Comparison of ENCODE assay signal across 9 mouse cellular contexts in the genomic region with DNA sequence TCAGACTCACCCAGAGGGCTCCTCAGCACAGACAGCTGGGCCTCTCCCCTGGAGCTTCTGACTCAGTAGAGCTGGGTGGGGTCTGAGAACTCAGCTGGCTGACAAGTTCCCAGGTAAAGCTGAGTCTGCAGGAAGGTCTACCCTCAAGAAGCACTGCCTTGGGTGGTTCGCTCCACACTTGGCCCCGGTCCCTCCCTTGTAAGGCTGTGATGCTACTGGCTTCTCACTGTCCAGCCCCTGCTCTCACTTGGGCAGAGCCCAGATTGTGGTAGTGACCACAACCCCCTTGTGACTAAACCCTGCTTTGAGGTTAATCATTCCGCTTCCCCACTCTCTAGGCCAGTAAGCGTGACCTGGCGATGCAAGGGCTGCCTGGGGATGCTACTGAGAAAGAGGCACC. TPM values are rescaled to one million over a fixed set of nuclear protein-coding genes. Genes with fewer than 3 reads are reported as not detected.
DNase-seq lines count a peak whose midpoint lies in the region; ATAC-seq and TF ChIP-seq lines count a peak whose summit lies in the region.
"Had no signal": no experiment of that assay in that cellular context is flagged by ENCODE, and none has a peak within 500 bp of the region (broad histone marks: within the 10 kb centered on the region; RNA-seq: fewer than 3 reads in every experiment).

No protein-coding gene starts in this region.

- intact Hi-C loops in left cerebral cortex, postnatal 10 days (cut with DNase I), result no loop called here

- H3K4me2 ChIP-seq in hindbrain, embryonic 13.5 days, result no peak overlapping the region
- no peak overlapping the region for H3K4me2 ChIP-seq in hindbrain, embryonic 14.5 days (replicated peaks)
- H3K4me2 ChIP-seq in embryonic facial prominence, embryonic 12.5 days (replicated peaks), result no peak overlapping the region

- peaks cover 7% of the 10 kb centered on the region for H3K79me3 ChIP-seq in C2C12 (ENCODE audit: low read depth)

- H3K27me3 ChIP-seq in hindbrain, embryonic 13.5 days, result no peaks in the 10 kb centered on the region
- H3K27me3 ChIP-seq in hindbrain, embryonic 14.5 days (ENCODE audit: control insufficient read depth, insufficient read depth, low read length), result no peaks in the 10 kb centered on the region
- no peaks in the 10 kb centered on the region for H3K27me3 ChIP-seq in C2C12 (ENCODE audit: control insufficient read depth, insufficient read depth, insufficient read length)
- no peaks in the 10 kb centered on the region for H3K27me3 ChIP-seq in embryonic facial prominence, embryonic 12.5 days

- no peak overlapping the region for H3ac ChIP-seq in C2C12 (ENCODE audit: control insufficient read depth, insufficient read length, low read depth)

- no peak overlapping the region for H3K4me3 ChIP-seq in hindbrain, embryonic 13.5 days
- H3K4me3 ChIP-seq in hindbrain, embryonic 14.5 days (replicated peaks; ENCODE audit: low read length), result no peak overlapping the region
- no peak overlapping the region for H3K4me3 ChIP-seq in C2C12 (ENCODE audit: insufficient read depth, poor library complexity, severe bottlenecking)
- H3K4me3 ChIP-seq in embryonic facial prominence, embryonic 12.5 days, result no peak overlapping the region
- no peak overlapping the region for H3K4me3 ChIP-seq in macrophage (ENCODE audit: inconsistent target)

- no peak overlapping the region for H3K9ac ChIP-seq in hindbrain, embryonic 13.5 days
- H3K9ac ChIP-seq in hindbrain, embryonic 14.5 days, result no peak overlapping the region
- no peak overlapping the region for H3K9ac ChIP-seq in embryonic facial prominence, embryonic 12.5 days

- peaks cover 73% of the 10 kb centered on the region for H3K4me1 ChIP-seq in hindbrain, embryonic 13.5 days (replicated peaks)
- peaks cover 36% of the 10 kb centered on the region for H3K4me1 ChIP-seq in hindbrain, embryonic 14.5 days (replicated peaks; ENCODE audit: control insufficient read depth, insufficient read depth, low read length)
- H3K4me1 ChIP-seq in embryonic facial prominence, embryonic 12.5 days, result peaks cover 44% of the 10 kb centered on the region

- 71% methylated on average over 5 of the region's 5 CpGs for WGBS in hindbrain, embryonic 13.5 days
- 71% methylated on average over 5 of the region's 5 CpGs for WGBS in hindbrain, embryonic 14.5 days
- WGBS in embryonic facial prominence, embryonic 12.5 days, result 63% methylated on average over 5 of the region's 5 CpGs
- 41% methylated on average over 5 of the region's 5 CpGs for WGBS in macrophage (ENCODE audit: missing documents)

- H3K79me2 ChIP-seq in C2C12 (ENCODE audit: control insufficient read depth, insufficient read depth), result peaks cover 30% of the 10 kb centered on the region
- peaks cover 5% of the 10 kb centered on the region; the same call in 1 of the 2 replicates for H3K79me2 ChIP-seq in macrophage (ENCODE audit: inconsistent target)

- peaks cover 17% of the 10 kb centered on the region for H3K36me3 ChIP-seq in hindbrain, embryonic 13.5 days
- H3K36me3 ChIP-seq in hindbrain, embryonic 14.5 days (replicated peaks; ENCODE audit: control insufficient read depth, insufficient read depth), result peaks cover 10% of the 10 kb centered on the region; the same call in 1 of the 2 replicates
- no peaks in the 10 kb centered on the region for H3K36me3 ChIP-seq in C2C12 (ENCODE audit: control insufficient read depth, insufficient read depth)
- peaks cover 18% of the 10 kb centered on the region; the same call in 1 of the 2 replicates for H3K36me3 ChIP-seq in embryonic facial prominence, embryonic 12.5 days
- no peaks in the 10 kb centered on the region for H3K36me3 ChIP-seq in macrophage (ENCODE audit: inconsistent target)

- DNase-seq in hindbrain, embryonic 14.5 days (ENCODE audit: low spot score), result no peak
- no peak for DNase-seq in neural tube, embryonic 10.5 days (ENCODE audit: extremely low spot score, low spot score)
- DNase-seq in left cerebral cortex, postnatal 10 days (ENCODE audit: extremely low spot score in 1 of 2, low spot score in 2 of 2), result no peak
- DNase-seq: kidney, adult 8-10 months had no signal

- peak overlapping the region; percentile 19; the same call in 1 of the 2 replicates for H3K27ac ChIP-seq in hindbrain, embryonic 13.5 days
- no peak overlapping the region for H3K27ac ChIP-seq in hindbrain, embryonic 14.5 days
- H3K27ac ChIP-seq in embryonic facial prominence, embryonic 12.5 days, result peak overlapping the region; percentile 32; the same call in 1 of the 2 replicates
- H3K27ac ChIP-seq in macrophage, result peak overlapping the region; percentile 37

- no peak for TF ChIP-seq CTCF in C2C12 (IDR thresholded peaks at IDR 0.05; ENCODE audit: control insufficient read depth, insufficient read depth, insufficient read length)

- no peak for ATAC-seq in hindbrain, embryonic 13.5 days (ENCODE audit: low FRiP score)
- ATAC-seq in hindbrain, embryonic 14.5 days (ENCODE audit: low FRiP score), result no peak
- no peak for ATAC-seq in embryonic facial prominence, embryonic 12.5 days (ENCODE audit: insufficient number of reproducible peaks, insufficient read depth, low FRiP score, low TSS enrichment)
- no peak for ATAC-seq in frontal cortex, adult (ENCODE audit: low TSS enrichment)

- no peaks in the 10 kb centered on the region for H3K9me3 ChIP-seq in hindbrain, embryonic 13.5 days
- H3K9me3 ChIP-seq in hindbrain, embryonic 14.5 days (ENCODE audit: control insufficient read depth, low read length), result no peaks in the 10 kb centered on the region
- H3K9me3 ChIP-seq in embryonic facial prominence, embryonic 12.5 days, result no peaks in the 10 kb centered on the region

TF ChIP-seq in C2C12, 6 proteins besides CTCF, POLR2A, EP300 and RAD21:
- TF ChIP-seq FOSL1 (IDR thresholded peaks at IDR 0.05; ENCODE audit: insufficient read depth, low read length, poor library complexity, severe bottlenecking) (no peak), USF1 (IDR thresholded peaks at IDR 0.05; ENCODE audit: low read depth) (no peak), MAX (IDR thresholded peaks at IDR 0.05) (peak; percentile 55), CEBPB (IDR thresholded peaks at IDR 0.05; ENCODE audit: low read depth) (no peak), MYOG (IDR thresholded peaks at IDR 0.05; ENCODE audit: control insufficient read depth, extremely low read depth, insufficient read length) (no peak), MYOD1 (IDR thresholded peaks at IDR 0.05; ENCODE audit: control insufficient read depth, insufficient read length, low read depth) (peak; percentile 34)

RNA-seq across cellular contexts. Expression of a gene that starts 17.3 kb away (rescaled TPM):
- 66.6 and 75.8 TPM in 2 replicates for polyA plus RNA-seq in hindbrain, embryonic 13.5 days (2015; fragmentation: Nextera tagmentation; extraction: Ambion mirVana)
- 51.2 and 57.5 TPM in 2 replicates for polyA plus RNA-seq in hindbrain, embryonic 14.5 days (2014; fragmentation: Nextera tagmentation; extraction: Ambion mirVana)
- polyA plus RNA-seq in C2C12 (2012; fragmentation: generic; extraction: Trizol) (10.4 TPM), macrophage (2018) (10.5 to 13.3 TPM (median 12.6 TPM) in 3 replicates)
- polyA plus RNA-seq in embryonic facial prominence, embryonic 12.5 days (2016; fragmentation: Nextera tagmentation; extraction: Ambion mirVana), result 74.9 and 84.7 TPM in 2 replicates
- 10 to 100 TPM; 19.8 to 91.5 (median 57.5) TPM for total RNA-seq in macrophage (2018; cell fraction: chromatin; rRNA removed)
- 10 to 100 TPM in 18 of 26 experiments, 1 to 10 TPM in 8; 7.5 to 18.4 (median 11.8) TPM for total RNA-seq in macrophage (2018; cell fraction: cytosol; rRNA removed)
- total RNA-seq in macrophage (2018; cell fraction: nucleus; rRNA removed), result 10 to 100 TPM; 18.0 to 76.6 (median 39.6) TPM
- total RNA-seq in left cerebral cortex, postnatal 10 days (2021), result 10 to 100 TPM; 34.6 to 40.3 TPM
